Mouse (Mus musculus) G1E (cell line): Measurements from ENCODE around the gene B3gnt8. TPM values are rescaled to one million over a fixed set of nuclear protein-coding genes. Genes with fewer than 3 reads are reported as not detected.
A peak's percentile ranks its signal among the peaks of the same experiment; 100 is the strongest.

Source experiments
- ATAC-seq: 2 replicates; pipeline ENCODE4 v1.8.0; 2016; ENCODE audit warnings: mild to moderate bottlenecking; ENCODE audit not compliant: insufficient number of reproducible peaks, poor library complexity, low FRiP score, severe bottlenecking; ENCODE audit errors: extremely low read depth
- DNase-seq: peaks from one replicate; pipeline ENCODE4 v3.0.0; 2012; ENCODE audit warnings: low spot score
- H3K27me3 ChIP-seq: 2 replicates; pipeline ENCODE4 v1.6.1; 2012; ENCODE audit warnings: mild to moderate bottlenecking, low read length, inconsistent platforms; ENCODE audit not compliant: insufficient read depth
- H3K36me3 ChIP-seq: replicated peaks from 2 replicates; pipeline ENCODE3; 2012; ENCODE audit warnings: mild to moderate bottlenecking, inconsistent platforms
- H3K4me1 ChIP-seq: 2 replicates; pipeline ENCODE4 v1.6.1; 2012; ENCODE audit warnings: low read depth, low read length, inconsistent platforms, mixed read lengths; ENCODE audit not compliant: insufficient read depth
- H3K4me3 ChIP-seq: 2 replicates; pipeline ENCODE4 v1.5.1; 2012; ENCODE audit warnings: low read depth, mild to moderate bottlenecking, inconsistent platforms, low read length, moderate library complexity, mixed read lengths
- H3K9me3 ChIP-seq: replicated peaks from 2 replicates; pipeline ENCODE4 v1.6.1; 2012; ENCODE audit warnings: inconsistent platforms
- CTCF ChIP-seq: IDR thresholded peaks from 2 replicates; pipeline ENCODE4 v1.5.1; 2012; ENCODE audit warnings: low read depth, low read length, inconsistent platforms, mixed read lengths
- GATA1 ChIP-seq: IDR thresholded peaks from 2 replicates; pipeline ENCODE4 v1.6.1; 2012; ENCODE audit warnings: borderline replicate concordance, low read length, inconsistent platforms, mixed read lengths
- GATA2 ChIP-seq: IDR thresholded peaks from 2 replicates; pipeline ENCODE4 v1.6.1; 2012; ENCODE audit warnings: low read depth, low read length, inconsistent platforms, borderline replicate concordance
- POLR2AphosphoS5 ChIP-seq: IDR thresholded peaks from 2 replicates; pipeline ENCODE4 v1.6.1; 2012; ENCODE audit warnings: low read depth, low read length, inconsistent platforms; ENCODE audit not compliant: insufficient replicate concordance
- TAL1 ChIP-seq: conservative IDR thresholded peaks from 2 replicates; pipeline ENCODE4 v1.6.1; 2012; ENCODE audit warnings: low read depth, low read length, inconsistent platforms, mixed read lengths
- polyA plus RNA-seq: library from polyadenylated mRNA; stranded (reverse); fragments of >175 nt; gene quantifications from 2 replicates; pipeline ENCODE4 v1.2.3, GENCODE M21; 2012
- total RNA-seq, 2 experiments: library from RNA; stranded (forward) in 1 of 2; stranded (reverse) in 1 of 2; fragments of 200-1000 nt in 1 of 2; fragments of >200 nt in 1 of 2; fragmentation: Nextera tagmentation in 1 of 2; gene quantifications; 2 replicates each; pipeline ENCODE4 v1.2.3; 2014 to 2017

Gene B3gnt8
- total and polyA plus RNA-seq, 3 experiments = 0.83 to 1.3 (median 0.98) TPM

DNA sequence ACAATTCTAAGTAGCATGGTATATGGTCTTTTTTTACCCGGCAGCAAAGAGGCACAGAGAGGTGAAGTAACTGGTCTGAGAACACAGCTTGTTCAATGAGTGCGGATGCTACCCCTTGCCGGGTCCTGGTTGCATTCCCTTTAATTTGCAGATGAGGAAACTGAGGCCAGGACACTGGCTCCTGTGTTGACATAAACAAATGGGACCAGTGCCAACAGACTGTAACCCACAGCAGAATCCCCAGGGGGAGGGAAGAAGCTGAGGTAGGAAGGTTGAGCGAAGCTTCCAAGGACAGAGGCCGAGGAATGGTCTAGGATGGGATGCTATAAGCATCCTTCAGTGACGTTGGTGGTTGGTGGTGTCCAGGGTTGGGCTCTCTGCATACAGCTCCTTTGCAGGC is 49.0 kb downstream of the B3gnt8 start:
- H3K4me3 ChIP-seq = no peak overlapping the region
- peaks cover 23% of the 10 kb centered on the region for H3K36me3 ChIP-seq
- ATAC-seq (no peak), DNase-seq (no peak)
- H3K4me1 ChIP-seq = peaks cover 40% of the 10 kb centered on the region
- peaks cover 9% of the 10 kb centered on the region; the same call in 1 of the 2 replicates for H3K27me3 ChIP-seq
- TF ChIP-seq GATA1 (no peak), TAL1 (no peak), POLR2AphosphoS5 (no peak)
- H3K9me3 ChIP-seq = no peaks in the 10 kb centered on the region

- H3K36me3 ChIP-seq = peaks cover 14% of the 10 kb centered on the region
- H3K9me3 ChIP-seq = no peaks in the 10 kb centered on the region
- ATAC-seq = no peak
- peaks cover 41% of the 10 kb centered on the region for H3K4me1 ChIP-seq
- DNase-seq = no peak
- no peak overlapping the region for H3K4me3 ChIP-seq
- H3K27me3 ChIP-seq = peaks cover 9% of the 10 kb centered on the region; the same call in 1 of the 2 replicates
- TF ChIP-seq GATA2 (no peak), CTCF (no peak), POLR2AphosphoS5 (no peak), TAL1 (no peak), GATA1 (no peak)
These were observed 49.8 kb downstream of the B3gnt8 start for GRCm38 (mm10) chr7:25676085-25676781.

DNA sequence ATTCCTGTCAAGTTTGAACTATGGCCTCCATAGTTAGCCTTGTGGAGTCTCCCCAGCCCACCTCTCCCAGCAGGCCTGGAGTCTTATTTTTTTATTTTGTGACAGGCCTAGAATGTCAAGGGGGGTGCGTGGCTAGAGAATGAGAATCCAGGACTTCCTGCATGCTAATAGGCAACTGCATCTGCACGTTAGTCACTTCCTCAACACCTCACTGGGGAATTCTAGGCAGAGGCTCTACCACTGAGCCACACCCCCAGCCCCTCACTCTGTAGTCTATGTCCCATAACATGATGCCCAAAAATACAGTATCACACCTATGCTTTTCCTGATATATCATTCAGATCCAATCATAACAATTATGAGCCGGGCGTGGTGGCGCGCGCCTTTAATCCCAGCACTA is 50.6 kb downstream of the B3gnt8 start:
- no peak for DNase-seq

GRCm38 (mm10) chr7:25679971-25680370 is 53.5 kb downstream of the B3gnt8 start:
- ATAC-seq = no peak
- H3K9me3 ChIP-seq = no peaks in the 10 kb centered on the region

More for the DNA sequence above, 50.6 kb downstream of the B3gnt8 start:
- no peak for ATAC-seq
- no peaks in the 10 kb centered on the region for H3K9me3 ChIP-seq
- TF ChIP-seq POLR2AphosphoS5 (no peak), CTCF (no peak), GATA2 (no peak), GATA1 (no peak), TAL1 (no peak)
- H3K27me3 ChIP-seq = peaks cover 9% of the 10 kb centered on the region; the same call in 1 of the 2 replicates
- H3K4me3 ChIP-seq = no peak overlapping the region
- H3K4me1 ChIP-seq = peaks cover 49% of the 10 kb centered on the region
- peaks cover 12% of the 10 kb centered on the region for H3K36me3 ChIP-seq

DNA sequence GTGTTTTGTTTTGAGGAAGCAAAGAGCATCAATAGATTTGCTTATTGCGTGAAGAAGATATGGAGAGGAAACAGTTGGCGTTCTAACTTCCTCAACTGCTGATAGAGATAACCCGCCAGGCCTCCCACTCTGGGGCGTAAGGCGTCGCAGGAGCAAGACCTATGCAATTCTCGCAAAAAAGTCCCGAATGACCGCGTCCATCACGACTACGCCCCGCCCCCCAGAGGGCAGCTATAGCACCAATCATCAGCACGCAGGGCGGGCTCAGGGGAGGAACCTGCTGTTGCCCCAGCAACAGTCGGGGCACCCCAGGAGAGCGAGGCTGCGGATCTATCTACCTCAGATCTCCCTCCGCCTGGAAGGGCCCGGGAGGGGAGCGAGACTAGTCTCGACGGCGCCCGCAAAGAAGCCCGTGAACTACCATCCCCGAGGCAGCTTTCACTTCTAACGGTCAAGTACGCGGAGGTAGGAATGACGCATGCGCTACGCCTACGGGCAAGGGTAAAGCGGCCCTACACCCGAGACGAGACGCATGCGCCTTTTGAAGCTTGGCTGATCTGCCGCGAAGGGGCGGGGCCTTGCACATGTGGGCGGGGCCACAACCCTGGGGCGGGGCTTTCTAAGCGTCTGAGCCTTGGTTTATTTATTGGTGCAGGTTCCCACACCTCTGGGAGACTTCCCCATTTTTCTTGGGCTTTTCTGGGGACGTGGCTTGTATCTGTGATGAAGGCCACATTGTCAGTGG is 54.2 kb downstream of the B3gnt8 start, which contains the start of gene B9d2:
TSS of gene B9d2 (plus strand) at position 267 of the 745 bp plus-strand sequence.
- peak within 1 kb of the TSS; percentile 77 for H3K4me3 ChIP-seq
- DNase-seq (peak; percentile 85), ATAC-seq (peak; percentile 62)
- H3K9me3 ChIP-seq = no peaks in the 10 kb centered on the region
- TF ChIP-seq TAL1 = peak; percentile 83
- TF ChIP-seq GATA1 = no peak
- TF ChIP-seq POLR2AphosphoS5 = no peak
- H3K36me3 ChIP-seq = peaks cover 36% of the 10 kb centered on the region
- H3K27me3 ChIP-seq = no peaks in the 10 kb centered on the region
- peaks cover 73% of the 10 kb centered on the region for H3K4me1 ChIP-seq

More at GRCm38 (mm10) chr7:25679971-25680370, 53.5 kb downstream of the B3gnt8 start:
- Histone ChIP-seq H3K4me1 (peaks cover 68% of the 10 kb centered on the region), H3K4me3 (peak overlapping the region; percentile 77; the same call in 1 of the 2 replicates), H3K27me3 (peaks cover under 1% of the 10 kb centered on the region; the same call in 1 of the 2 replicates), H3K36me3 (peaks cover 28% of the 10 kb centered on the region)
- TF ChIP-seq GATA1 = no peak
- no peak for TF ChIP-seq GATA2
- no peak for TF ChIP-seq CTCF
- no peak for TF ChIP-seq POLR2AphosphoS5
- TF ChIP-seq TAL1 = no peak
- DNase-seq = no peak
